Mouse (Mus musculus): Measurements from ENCODE around the gene Kif22.

GRCm38 (mm10) chr7:126996449-126996848 lies 45.8 kb downstream of the Kif22 start:
- no peak for TF ChIP-seq CTCF (IDR thresholded peaks at IDR 0.05; ENCODE audit: borderline replicate concordance, insufficient read depth, low read depth, low read length)
- TF ChIP-seq POLR2A (IDR thresholded peaks at IDR 0.05; ENCODE audit: borderline replicate concordance, insufficient read depth, low read length): no peak

Measured in cerebellum, adult 2 months (tissue).